Mouse (Mus musculus) limb, embryonic 15.5 days (tissue): Measurements from ENCODE around the gene Stap2. TPM values are rescaled to one million over a fixed set of nuclear protein-coding genes. Genes with fewer than 3 reads are reported as not detected.

Experiments
- ATAC-seq: fragments of 200-750 bp; cut with Nextera tagmentation; 2 replicates; pipeline ENCODE4 v1.8.0; 2017; ENCODE audit warnings: low read depth, moderate TSS enrichment; ENCODE audit not compliant: insufficient number of reproducible peaks, low FRiP score, low TSS enrichment
- H3K27ac ChIP-seq: fragments of 300-500 bp; sonication (generic); 2 replicates; pipeline ENCODE4 v1.5.1; 2015; ENCODE audit warnings: moderate library complexity, mild to moderate bottlenecking, inconsistent platforms
- H3K27me3 ChIP-seq: fragments of 300-500 bp; sonication (generic); 2 replicates; pipeline ENCODE4 v1.6.1; 2015; ENCODE audit warnings: inconsistent platforms
- H3K36me3 ChIP-seq: fragments of 300-500 bp; sonication (generic); 2 replicates; pipeline ENCODE4 v1.6.1; 2015; ENCODE audit warnings: inconsistent platforms
- H3K4me1 ChIP-seq: fragments of 300-500 bp; sonication (generic); 2 replicates; pipeline ENCODE4 v1.6.1; 2015; ENCODE audit warnings: inconsistent platforms
- H3K4me2 ChIP-seq: fragments of 300-500 bp; sonication (generic); 2 replicates; pipeline ENCODE4 v1.6.1; 2015; ENCODE audit warnings: mild to moderate bottlenecking, inconsistent platforms
- H3K4me3 ChIP-seq: fragments of 300-500 bp; sonication (generic); 2 replicates; pipeline ENCODE4 v1.5.1; 2015; ENCODE audit warnings: mild to moderate bottlenecking, inconsistent platforms
- H3K9ac ChIP-seq: fragments of 300-500 bp; sonication (generic); 2 replicates; pipeline ENCODE4 v1.6.1; 2015; ENCODE audit warnings: inconsistent platforms
- H3K9me3 ChIP-seq: fragments of 300-500 bp; sonication (generic); 2 replicates; pipeline ENCODE4 v1.6.1; 2016; ENCODE audit warnings: inconsistent platforms
- WGBS: fragments of 180-500 bp; shearing (Covaris S2); methylation state at CpG from one replicate; pipeline ENCODE4 v1.1.7; 2015; 5-methylcytosine and 5-hydroxymethylcytosine counted together
- polyA plus RNA-seq: library from polyadenylated mRNA; unstranded; fragments of >200 nt; fragmentation: Nextera tagmentation; extraction: Ambion mirVana; gene quantifications from 2 replicates; pipeline ENCODE4 v1.2.1, GENCODE M21; 2015

Gene Stap2
- polyA plus RNA-seq, 1 experiment from 2014 or later: 26.0 TPM

DNA sequence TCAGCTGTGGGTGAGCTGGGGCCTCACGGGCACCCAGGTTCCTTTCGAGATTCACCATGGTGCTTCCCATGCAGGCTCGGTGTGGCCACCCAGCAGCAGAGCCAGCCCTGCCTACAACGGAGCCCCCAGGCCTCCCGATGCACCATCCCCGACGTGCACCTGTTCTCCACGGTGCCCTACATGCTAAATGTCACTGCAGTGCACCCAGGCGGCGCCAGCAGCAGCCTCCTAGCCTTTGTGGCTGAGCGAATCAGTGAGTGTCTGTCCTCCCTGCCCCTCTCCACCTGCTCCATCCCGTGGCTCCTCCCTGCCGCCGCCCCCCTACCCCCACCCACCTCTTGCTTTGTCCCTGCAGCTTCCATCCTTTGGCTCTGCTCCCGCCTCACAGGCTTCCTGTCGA lies 51.2 kb downstream of the Stap2 start:
- Histone ChIP-seq H3K4me3 (no peak overlapping the region), H3K27me3 (peaks cover 26% of the 10 kb centered on the region), H3K9me3 (no peaks in the 10 kb centered on the region), H3K27ac (no peak overlapping the region), H3K4me1 (peaks cover 20% of the 10 kb centered on the region), H3K36me3 (no peaks in the 10 kb centered on the region), H3K4me2 (no peak overlapping the region), H3K9ac (no peak overlapping the region)
- WGBS: 37% methylated on average over 16 of the region's 16 CpGs
- ATAC-seq: no peak

- 73% methylated on average over 6 of the region's 6 CpGs for WGBS
- H3K4me2 ChIP-seq: no peak overlapping the region
- H3K9ac ChIP-seq: no peak overlapping the region
- peaks cover 20% of the 10 kb centered on the region for H3K4me1 ChIP-seq
- H3K4me3 ChIP-seq: no peak overlapping the region
- H3K27me3 ChIP-seq: peaks cover 26% of the 10 kb centered on the region
- H3K36me3 ChIP-seq: no peaks in the 10 kb centered on the region
- no peaks in the 10 kb centered on the region for H3K9me3 ChIP-seq
- H3K27ac ChIP-seq: no peak overlapping the region
- ATAC-seq: no peak
Observed at GRCm38 (mm10) chr17:55953751-55954150, 51.6 kb downstream of the Stap2 start.

GRCm38 (mm10) chr17:55952447-55953027 lies 52.8 kb downstream of the Stap2 start, which contains the start of gene Ebi3:
Gene Ebi3 (plus strand): TSS chr17:55952640.
- no peaks in the 10 kb centered on the region for H3K9me3 ChIP-seq
- H3K36me3 ChIP-seq: no peaks in the 10 kb centered on the region
- WGBS: 70% methylated on average over 6 of the region's 6 CpGs
- no peak within 1 kb of the TSS for H3K4me2 ChIP-seq
- no peak within 1 kb of the TSS for H3K27ac ChIP-seq
- H3K9ac ChIP-seq: no peak within 1 kb of the TSS
- no peak within 1 kb of the TSS for H3K4me3 ChIP-seq
- peaks cover 12% of the 10 kb centered on the region for H3K4me1 ChIP-seq
- H3K27me3 ChIP-seq: peaks cover 26% of the 10 kb centered on the region
- ATAC-seq: no peak

DNA sequence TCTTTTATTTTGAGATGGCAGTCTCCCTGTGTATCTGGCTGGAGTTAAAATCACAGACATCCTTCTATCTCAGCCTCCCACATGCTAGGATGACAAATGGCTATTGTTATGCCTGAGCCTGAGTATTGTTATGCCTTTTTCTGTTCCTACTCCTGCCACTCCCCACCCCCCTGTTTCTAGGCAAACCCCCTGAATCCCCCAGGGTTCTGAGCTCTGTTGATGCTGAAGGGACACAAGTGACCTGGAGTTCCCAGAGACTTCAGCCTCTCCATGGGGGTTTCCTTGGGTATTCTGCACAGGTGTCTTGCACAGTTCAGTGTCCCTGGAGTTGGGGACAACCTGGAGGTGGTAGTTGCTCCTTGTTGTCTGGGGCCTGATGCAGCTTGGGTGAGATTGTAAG lies 53.3 kb downstream of the Stap2 start:
- Histone ChIP-seq H3K9me3 (no peaks in the 10 kb centered on the region), H3K36me3 (no peaks in the 10 kb centered on the region), H3K27me3 (peaks cover 26% of the 10 kb centered on the region), H3K9ac (no peak overlapping the region), H3K4me3 (no peak overlapping the region), H3K27ac (no peak overlapping the region), H3K4me1 (peaks cover 8% of the 10 kb centered on the region; the same call in 1 of the 2 replicates), H3K4me2 (no peak overlapping the region)
- ATAC-seq: no peak

- no peaks in the 10 kb centered on the region for H3K9me3 ChIP-seq
- H3K4me1 ChIP-seq: no peaks in the 10 kb centered on the region
- H3K27me3 ChIP-seq: peaks cover 26% of the 10 kb centered on the region
- no peak overlapping the region for H3K4me2 ChIP-seq
- no peaks in the 10 kb centered on the region for H3K36me3 ChIP-seq
- no peak overlapping the region for H3K4me3 ChIP-seq
- WGBS: 80% methylated on average over 9 of the region's 9 CpGs
- no peak overlapping the region for H3K9ac ChIP-seq
- H3K27ac ChIP-seq: no peak overlapping the region
- no peak for ATAC-seq
Observed at GRCm38 (mm10) chr17:55950601-55951000, 54.8 kb downstream of the Stap2 start.

DNA sequence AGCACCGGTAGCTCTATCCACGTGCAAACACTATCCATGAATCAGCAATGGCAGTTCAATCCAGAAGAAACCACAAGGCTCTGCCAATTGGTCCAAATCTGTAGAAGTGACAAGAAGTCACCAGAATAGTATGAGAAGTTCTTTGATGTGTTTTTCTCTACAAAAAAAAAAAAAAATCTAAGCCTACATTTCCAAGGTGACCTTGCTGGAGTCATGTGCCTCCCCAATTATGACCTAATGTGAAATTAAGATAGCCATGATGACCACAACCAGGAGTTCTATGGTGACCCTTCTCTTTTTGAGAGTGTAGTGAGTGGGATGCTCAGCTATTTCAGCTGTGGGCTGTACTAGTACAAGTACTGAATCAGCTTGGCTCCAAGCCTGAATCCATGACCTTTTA lies 56.0 kb downstream of the Stap2 start, which contains the start of gene Zfp119b:
Gene Zfp119b, minus strand, starts transcription at position 101 of the 400 bp plus-strand sequence.
- Histone ChIP-seq H3K4me2 (no peak within 1 kb of the TSS), H3K9ac (no peak within 1 kb of the TSS), H3K27me3 (peaks cover 18% of the 10 kb centered on the region), H3K4me1 (no peaks in the 10 kb centered on the region), H3K9me3 (no peaks in the 10 kb centered on the region), H3K27ac (no peak within 1 kb of the TSS), H3K36me3 (no peaks in the 10 kb centered on the region), H3K4me3 (no peak within 1 kb of the TSS)
- 90% methylated on average over 2 of the region's 2 CpGs for WGBS
- ATAC-seq: no peak

DNA sequence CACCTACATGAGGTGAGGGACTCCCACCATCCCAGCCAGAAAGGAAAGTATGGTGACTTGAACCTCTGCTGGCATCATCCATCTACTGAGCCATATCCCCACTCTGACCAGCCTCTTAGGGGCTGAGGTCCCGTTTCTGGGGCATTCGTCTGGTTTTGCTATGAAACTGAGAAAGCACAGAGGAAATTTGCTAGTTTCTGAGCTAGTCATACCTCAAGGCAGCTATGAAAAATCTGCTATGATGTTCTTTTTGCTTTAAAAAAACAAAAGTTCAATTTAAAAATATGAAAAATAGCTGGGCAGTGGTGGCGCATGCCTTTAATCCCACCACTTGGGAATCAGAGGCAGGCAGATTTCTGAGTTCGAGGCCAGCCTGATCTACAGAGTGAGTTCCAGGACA lies 56.7 kb downstream of the Stap2 start:
- Histone ChIP-seq H3K27me3 (peaks cover 11% of the 10 kb centered on the region; the same call in 1 of the 2 replicates), H3K36me3 (no peaks in the 10 kb centered on the region), H3K4me2 (no peak overlapping the region), H3K9ac (no peak overlapping the region), H3K4me1 (no peaks in the 10 kb centered on the region; the same call in 1 of the 2 replicates), H3K9me3 (no peaks in the 10 kb centered on the region), H3K4me3 (no peak overlapping the region), H3K27ac (no peak overlapping the region)
- ATAC-seq: no peak
- WGBS: 89% methylated on average over 4 of the region's 4 CpGs

Other genes with a start within 250 kb of the Stap2 start
- 10.0 TPM in 2 replicates for gene Zfp119a, start 126.7 kb downstream of the Stap2 start, polyA plus RNA-seq
- 13.5 and 14.4 TPM in 2 replicates for gene Zfp959, start 113.5 kb downstream of the Stap2 start, polyA plus RNA-seq
- 6.9 and 9.1 TPM in 2 replicates for gene Zfp119b, start 56.1 kb downstream of the Stap2 start, polyA plus RNA-seq
- gene Ebi3, start 52.9 kb downstream of the Stap2 start, polyA plus RNA-seq: 3.3 and 3.8 TPM in 2 replicates
- 21.7 and 22.1 TPM in 2 replicates for gene Yju2, start 46.5 kb downstream of the Stap2 start, polyA plus RNA-seq
- gene Shd, start 35.1 kb downstream of the Stap2 start, polyA plus RNA-seq: 19.9 and 21.4 TPM in 2 replicates
- gene Fsd1, start 19.1 kb downstream of the Stap2 start, polyA plus RNA-seq: 12.6 and 18.3 TPM in 2 replicates
- 71.2 and 82.9 TPM in 2 replicates for gene Mpnd, start 127 bp upstream of the Stap2 start, polyA plus RNA-seq
- 210 and 217 TPM in 2 replicates for gene Sh3gl1, start 31.1 kb upstream of the Stap2 start, polyA plus RNA-seq
- 19.1 and 21.4 TPM in 2 replicates for gene Chaf1a, start 34.9 kb upstream of the Stap2 start, polyA plus RNA-seq
- gene Ubxn6, start 69.4 kb upstream of the Stap2 start, polyA plus RNA-seq: 42.1 and 45.6 TPM in 2 replicates
- 103 and 106 TPM in 2 replicates for gene Hdgfl2, start 74.0 kb upstream of the Stap2 start, polyA plus RNA-seq
- 0.03 and 0.11 TPM in 2 replicates for gene Plin4, start 104.2 kb upstream of the Stap2 start, polyA plus RNA-seq
- 0.12 and 0.60 TPM in 2 replicates for gene Plin5, start 112.0 kb upstream of the Stap2 start, polyA plus RNA-seq
- 0.55 and 1.7 TPM in 2 replicates for gene Lrg1, start 116.4 kb upstream of the Stap2 start, polyA plus RNA-seq
- gene Sema6b, start 134.8 kb upstream of the Stap2 start, polyA plus RNA-seq: 2.3 and 3.3 TPM in 2 replicates
- gene Tnfaip8l1, start 156.9 kb upstream of the Stap2 start, polyA plus RNA-seq: 11.3 and 13.1 TPM in 2 replicates
- gene Mydgf, start 178.3 kb upstream of the Stap2 start, polyA plus RNA-seq: 108 and 119 TPM in 2 replicates
- gene Dpp9, start 213.3 kb upstream of the Stap2 start, polyA plus RNA-seq: 33.6 and 34.6 TPM in 2 replicates